Mouse (Mus musculus) ES-Bruce4 (cell line): ENCODE results near the gene Celsr1. TPM values are rescaled to one million over a fixed set of nuclear protein-coding genes. Genes with fewer than 3 reads are reported as not detected.

Experiments
- H3K27ac ChIP-seq: 2 replicates; pipeline ENCODE4 v1.5.1; 2012; ENCODE audit warnings: low read length, inconsistent platforms; ENCODE audit not compliant: insufficient read depth
- H3K27me3 ChIP-seq: 2 replicates; pipeline ENCODE4 v1.6.1; 2012; ENCODE audit warnings: mild to moderate bottlenecking, low read length, inconsistent platforms; ENCODE audit not compliant: control insufficient read depth, poor library complexity, insufficient read depth, severe bottlenecking
- H3K36me3 ChIP-seq: 2 replicates; pipeline ENCODE4 v1.6.1; 2012; ENCODE audit warnings: inconsistent platforms, mild to moderate bottlenecking, low read length, moderate library complexity; ENCODE audit not compliant: control insufficient read depth, poor library complexity, insufficient read depth, severe bottlenecking
- H3K4me1 ChIP-seq: one replicate; pipeline ENCODE4 v1.8.1; 2011; ENCODE audit warnings: low read length; ENCODE audit not compliant: control insufficient read depth, insufficient read depth
- H3K4me3 ChIP-seq: 2 replicates; pipeline ENCODE4 v1.5.1; 2011; ENCODE audit warnings: low read depth, mild to moderate bottlenecking, low read length
- H3K9ac ChIP-seq: 2 replicates; pipeline ENCODE4 v1.6.1; 2012; ENCODE audit warnings: low read depth, mild to moderate bottlenecking, inconsistent platforms; ENCODE audit not compliant: poor library complexity, severe bottlenecking
- H3K9me3 ChIP-seq: replicated peaks from 2 replicates; pipeline ENCODE4 v1.6.1; 2012; ENCODE audit warnings: mild to moderate bottlenecking, low read length, inconsistent platforms; ENCODE audit not compliant: control insufficient read depth, poor library complexity, insufficient read depth, severe bottlenecking
- CTCF ChIP-seq: IDR thresholded peaks from one replicate; pipeline ENCODE4 v1.8.1; 2011; ENCODE audit warnings: low read depth, low read length
- EP300 ChIP-seq: IDR thresholded peaks from 2 replicates; pipeline ENCODE4 v1.6.1; 2011; ENCODE audit warnings: low read depth, low read length; ENCODE audit not compliant: insufficient read depth
- POLR2A ChIP-seq: IDR thresholded peaks from one replicate; pipeline ENCODE4 v1.8.1; 2011; ENCODE audit warnings: low read length; ENCODE audit not compliant: insufficient read depth
- polyA plus RNA-seq: library from polyadenylated mRNA; stranded (reverse); fragments of >200 nt; gene quantifications from 2 replicates; pipeline ENCODE4 v1.2.4, GENCODE M21; 2011; ENCODE audit warnings: low read depth; ENCODE audit not compliant: missing spikeins, insufficient read depth, insufficient read length

The Celsr1 gene
- polyA plus RNA-seq, 1 experiment: 10.2 TPM

- Histone ChIP-seq H3K27me3 (no peaks in the 10 kb centered on the region), H3K4me3 (no peak overlapping the region), H3K9ac (no peak overlapping the region), H3K4me1 (no peaks in the 10 kb centered on the region), H3K27ac (no peak overlapping the region), H3K36me3 (no peaks in the 10 kb centered on the region), H3K9me3 (no peaks in the 10 kb centered on the region)
- TF ChIP-seq EP300 (no peak), CTCF (no peak), POLR2A (no peak)
These were observed 33.4 kb upstream of the Celsr1 start for GRCm38 (mm10) chr15:86066836-86067580.

- Histone ChIP-seq H3K4me1 (peaks cover 1% of the 10 kb centered on the region), H3K9ac (no peak overlapping the region), H3K27me3 (no peaks in the 10 kb centered on the region), H3K27ac (no peak overlapping the region), H3K9me3 (no peaks in the 10 kb centered on the region), H3K4me3 (no peak overlapping the region), H3K36me3 (no peaks in the 10 kb centered on the region)
- TF ChIP-seq CTCF (no peak), POLR2A (no peak), EP300 (no peak)
These were observed 31.8 kb upstream of the Celsr1 start for GRCm38 (mm10) chr15:86065367-86065766.

DNA sequence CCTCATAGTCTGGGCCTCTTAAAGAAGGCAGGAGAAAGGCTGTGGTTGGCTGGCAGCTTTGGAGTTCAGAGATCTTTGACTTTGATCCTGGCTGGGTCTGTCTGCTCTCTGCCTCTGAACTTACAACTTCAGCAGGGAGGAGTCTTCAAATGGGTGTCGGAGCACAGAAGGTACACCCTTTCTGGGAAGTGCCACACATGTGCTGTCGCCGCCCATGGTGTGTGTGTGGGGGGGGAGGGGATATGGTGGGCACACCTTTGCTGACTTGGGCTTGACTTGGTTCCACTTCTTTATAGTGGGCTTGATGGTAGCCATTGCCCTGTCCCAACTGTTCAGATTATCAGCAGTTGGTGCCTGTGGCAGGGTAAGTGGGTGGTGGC is 31.3 kb upstream of the Celsr1 start:
- no peak overlapping the region for H3K9ac ChIP-seq
- H3K27me3 ChIP-seq: no peaks in the 10 kb centered on the region
- no peaks in the 10 kb centered on the region for H3K36me3 ChIP-seq
- TF ChIP-seq CTCF: no peak
- H3K9me3 ChIP-seq: no peaks in the 10 kb centered on the region
- H3K4me1 ChIP-seq: peaks cover 1% of the 10 kb centered on the region
- no peak overlapping the region for H3K4me3 ChIP-seq
- no peak overlapping the region for H3K27ac ChIP-seq

DNA sequence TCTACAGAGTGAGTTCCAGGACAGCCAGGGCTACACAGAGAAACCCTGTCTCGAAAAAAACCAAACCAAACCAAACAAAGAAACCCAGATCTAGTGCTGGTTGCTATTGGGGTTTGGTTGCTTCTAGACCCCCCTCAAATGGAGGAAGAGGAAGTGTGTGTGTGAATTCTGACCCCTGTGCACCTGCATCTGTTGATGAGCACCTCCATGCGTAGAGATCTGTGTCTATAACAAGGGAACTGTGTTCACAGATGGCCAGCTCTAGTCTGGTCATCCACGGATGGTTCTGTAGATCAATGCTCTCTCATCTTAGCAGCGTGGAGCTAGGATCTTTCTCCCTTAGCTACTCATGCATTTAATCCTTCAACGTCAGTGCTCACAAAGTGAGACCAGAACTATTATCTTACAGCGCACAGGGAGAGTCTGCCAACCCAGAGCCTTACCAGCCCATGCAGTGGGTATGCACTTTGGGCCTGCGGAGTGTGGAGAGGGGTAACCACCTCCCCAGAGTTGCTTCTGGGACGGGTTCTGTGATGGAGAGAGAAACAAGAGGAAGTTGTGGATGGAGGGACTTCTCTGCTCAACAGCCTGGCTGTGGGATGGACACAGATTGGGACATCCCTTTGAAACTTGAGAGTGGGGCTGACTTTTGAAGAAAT is 30.7 kb upstream of the Celsr1 start:
- Histone ChIP-seq H3K27me3 (no peaks in the 10 kb centered on the region), H3K4me1 (peaks cover 1% of the 10 kb centered on the region), H3K9ac (no peak overlapping the region), H3K36me3 (no peaks in the 10 kb centered on the region), H3K9me3 (no peaks in the 10 kb centered on the region), H3K27ac (no peak overlapping the region), H3K4me3 (no peak overlapping the region)
- no peak for TF ChIP-seq POLR2A
- no peak for TF ChIP-seq CTCF
- TF ChIP-seq EP300: no peak

DNA sequence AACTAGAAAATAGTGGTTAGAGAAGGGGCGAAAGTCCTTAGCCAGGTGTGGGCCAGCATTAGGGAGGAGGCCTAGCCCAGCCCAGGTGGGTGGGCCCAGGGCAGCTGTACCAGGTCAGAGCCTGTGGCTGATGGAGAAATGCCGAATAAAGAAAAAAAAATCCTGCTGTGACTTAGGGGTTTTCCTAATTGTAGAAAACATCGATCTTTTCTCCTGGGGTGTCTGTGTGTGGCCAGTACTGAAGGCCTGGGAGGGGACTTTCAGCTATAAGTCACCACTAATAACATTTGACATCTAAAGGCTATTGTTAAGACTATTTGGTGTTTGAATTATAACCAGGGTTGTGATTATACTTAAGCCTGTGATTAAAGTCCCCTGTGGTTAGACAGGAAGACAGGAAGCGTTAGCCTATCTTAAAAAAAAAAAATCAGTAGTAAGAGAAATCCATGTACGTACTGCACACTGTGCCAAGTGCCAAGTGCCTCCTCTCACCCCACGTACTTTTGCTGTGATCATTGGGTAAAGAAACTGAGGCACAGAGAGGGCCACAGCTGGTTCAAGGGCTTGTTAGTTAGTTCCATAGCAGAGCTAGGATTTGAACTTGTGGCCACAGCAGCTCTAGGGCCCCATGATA is 28.4 kb upstream of the Celsr1 start:
- no peaks in the 10 kb centered on the region for H3K27me3 ChIP-seq
- H3K4me1 ChIP-seq: peaks cover 3% of the 10 kb centered on the region
- H3K4me3 ChIP-seq: no peak overlapping the region
- no peak overlapping the region for H3K27ac ChIP-seq
- TF ChIP-seq CTCF (no peak), POLR2A (no peak), EP300 (no peak)
- H3K9ac ChIP-seq: no peak overlapping the region
- H3K36me3 ChIP-seq: no peaks in the 10 kb centered on the region
- no peaks in the 10 kb centered on the region for H3K9me3 ChIP-seq

DNA sequence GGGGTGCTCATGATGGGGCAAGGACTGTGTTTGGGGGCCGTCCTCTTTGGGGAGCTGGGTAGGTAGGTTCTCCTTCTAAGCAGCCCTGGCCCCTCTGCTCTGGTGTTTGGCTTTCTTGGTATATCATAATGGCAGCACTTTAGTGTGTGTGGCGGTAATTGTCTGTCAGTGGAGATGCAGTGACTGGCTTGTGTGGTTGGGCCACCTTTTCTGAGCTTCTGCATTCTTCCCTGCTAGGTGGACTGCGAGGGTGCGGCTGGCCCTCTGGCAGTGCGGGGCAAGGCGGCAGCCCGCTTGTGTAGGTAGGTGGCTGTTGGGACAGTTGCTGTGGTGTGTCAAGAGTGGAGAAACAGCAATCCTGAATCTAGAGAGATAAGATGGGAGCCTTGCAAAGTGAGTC is 27.6 kb upstream of the Celsr1 start:
- Histone ChIP-seq H3K4me3 (no peak overlapping the region), H3K9ac (no peak overlapping the region), H3K9me3 (no peaks in the 10 kb centered on the region), H3K36me3 (no peaks in the 10 kb centered on the region), H3K4me1 (peaks cover 3% of the 10 kb centered on the region), H3K27ac (no peak overlapping the region), H3K27me3 (no peaks in the 10 kb centered on the region)
- TF ChIP-seq POLR2A (no peak), CTCF (no peak), EP300 (no peak)
